Mouse (Mus musculus) heart, embryonic 14.5 days (tissue): Measurements from ENCODE around the gene Gm27021. TPM values are rescaled to one million over a fixed set of nuclear protein-coding genes. Genes with fewer than 3 reads are reported as not detected.
"Not testable (repeated sequence)": the region's sequence is repeated elsewhere in the genome, so short reads cannot be mapped to it uniquely, and the experiment has no call there.

Source experiments
- ATAC-seq: fragments of 200-750 bp; cut with Nextera tagmentation; 2 replicates; pipeline ENCODE4 v1.8.0; 2017; ENCODE audit warnings: low read depth, moderate TSS enrichment; ENCODE audit not compliant: insufficient number of reproducible peaks, insufficient read depth, low FRiP score
- H3K27ac ChIP-seq, 2 experiments: fragments of 200-500 bp in 1 of 2; fragments of 300-500 bp in 1 of 2; sonication (generic) in 1 of 2; replicated peaks in 1 of 2; 2 replicates each; pipeline ENCODE4 v1.5.1; 2012 to 2014; ENCODE audit warnings: low read depth in 2 of 2, low read length in 2 of 2, control low read depth in 1 of 2, mild to moderate bottlenecking in 1 of 2, mixed read lengths in 1 of 2; ENCODE audit not compliant: control insufficient read depth in 1 of 2, insufficient read depth in 1 of 2
- H3K27me3 ChIP-seq: fragments of 300-500 bp; sonication (generic); 2 replicates; pipeline ENCODE4 v1.6.1; 2014; ENCODE audit warnings: mild to moderate bottlenecking, low read length, control low read depth; ENCODE audit not compliant: control insufficient read depth, insufficient read depth
- H3K36me3 ChIP-seq: fragments of 300-500 bp; sonication (generic); 2 replicates; pipeline ENCODE4 v1.6.1; 2014; ENCODE audit warnings: mild to moderate bottlenecking, control low read depth, low read length, mixed read lengths; ENCODE audit not compliant: control insufficient read depth, insufficient read depth
- H3K4me1 ChIP-seq, 2 experiments: fragments of 200-500 bp in 1 of 2; fragments of 300-500 bp in 1 of 2; sonication (generic) in 1 of 2; 2 replicates each; pipeline ENCODE4 v1.6.1; 2012 to 2014; ENCODE audit warnings: low read length in 2 of 2, control low read depth in 1 of 2, mixed read lengths in 1 of 2; ENCODE audit not compliant: control insufficient read depth in 2 of 2, insufficient read depth in 2 of 2
- H3K4me2 ChIP-seq: fragments of 300-500 bp; sonication (generic); 2 replicates; pipeline ENCODE4 v1.6.1; 2014; ENCODE audit warnings: mild to moderate bottlenecking, low read length
- H3K4me3 ChIP-seq, 2 experiments: fragments of 200-500 bp in 1 of 2; fragments of 300-500 bp in 1 of 2; sonication (generic) in 1 of 2; 2 replicates each; pipeline ENCODE4 v1.5.1; 2012 to 2014; ENCODE audit warnings: low read length in 2 of 2, mild to moderate bottlenecking in 2 of 2, control low read depth in 1 of 2, low read depth in 1 of 2, moderate library complexity in 1 of 2; ENCODE audit not compliant: control insufficient read depth in 1 of 2, insufficient read depth in 1 of 2
- H3K9ac ChIP-seq: fragments of 300-500 bp; sonication (generic); 2 replicates; pipeline ENCODE4 v1.6.1; 2014; ENCODE audit warnings: mild to moderate bottlenecking, low read length
- H3K9me3 ChIP-seq: fragments of 300-500 bp; sonication (generic); 2 replicates; pipeline ENCODE4 v1.6.1; 2016; ENCODE audit warnings: low read length, control low read depth; ENCODE audit not compliant: control insufficient read depth
- WGBS: fragments of 180-500 bp; shearing (Covaris S2); extraction: QIAGEN DNeasy Blood & Tissue Kit; methylation state at CpG from one replicate; pipeline ENCODE4 v1.1.7; 2014; 5-methylcytosine and 5-hydroxymethylcytosine counted together
- polyA plus RNA-seq: library from polyadenylated mRNA; unstranded; fragments of >200 nt; fragmentation: Nextera tagmentation; extraction: Ambion mirVana; gene quantifications from 2 replicates; pipeline ENCODE4 v1.2.1, GENCODE M21; 2014

The Gm27021 gene
- polyA plus RNA-seq, 1 experiment from 2014 or later = 0.45 TPM

DNA sequence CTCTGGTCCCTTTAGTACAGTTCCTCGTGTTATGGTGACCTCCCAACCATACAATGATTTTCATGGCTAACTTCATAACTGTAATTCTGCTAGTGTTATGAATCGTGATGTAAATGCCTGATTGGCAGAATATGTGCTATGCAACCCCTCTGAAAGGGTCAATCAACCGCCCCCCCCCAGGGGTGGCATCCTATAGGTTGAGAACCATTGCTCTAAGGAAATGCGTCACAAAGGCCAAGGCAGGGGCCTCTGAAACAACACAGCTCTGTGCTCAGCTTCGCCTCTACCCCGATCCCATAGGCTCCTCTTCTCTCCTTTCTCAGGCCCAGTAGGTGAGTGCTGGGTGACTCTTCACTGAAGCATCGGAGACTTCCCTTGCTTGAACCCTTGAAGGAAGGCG is 17.7 kb upstream of the Gm27021 start:
- H3K4me3 ChIP-seq = no peak overlapping the region
- ATAC-seq = no peak
- WGBS = 78% methylated on average over 8 of the region's 8 CpGs
- H3K4me2 ChIP-seq = no peak overlapping the region
- H3K4me1 ChIP-seq = no peaks in the 10 kb centered on the region
- no peaks in the 10 kb centered on the region for H3K9me3 ChIP-seq
- H3K27me3 ChIP-seq = peaks cover 4% of the 10 kb centered on the region; the same call in 1 of the 2 replicates
- H3K9ac ChIP-seq = no peak overlapping the region
- H3K27ac ChIP-seq = no peak overlapping the region
- H3K36me3 ChIP-seq = no peaks in the 10 kb centered on the region

DNA sequence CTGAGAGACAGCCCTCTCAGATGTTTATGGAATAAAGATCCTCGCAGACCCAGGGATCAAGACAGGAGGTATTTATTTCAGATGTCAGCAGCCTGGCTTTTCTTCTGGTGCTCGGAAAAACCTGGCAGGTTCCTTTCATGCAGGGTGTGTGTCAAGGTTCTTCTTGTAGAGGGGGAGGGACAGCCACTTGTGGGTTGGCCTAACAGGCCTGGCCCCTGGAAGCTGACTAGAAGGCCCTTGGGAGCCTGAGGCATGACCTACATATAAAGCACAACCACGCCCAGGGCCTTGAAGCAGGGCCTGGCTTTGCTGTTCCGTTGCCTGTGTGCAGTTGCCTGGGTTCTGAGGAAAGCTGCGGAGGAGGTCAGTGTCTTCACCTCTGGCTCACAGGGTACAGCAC is 17.2 kb upstream of the Gm27021 start:
- peaks cover 4% of the 10 kb centered on the region; the same call in 1 of the 2 replicates for H3K27me3 ChIP-seq
- no peak for ATAC-seq
- H3K9ac ChIP-seq = no peak overlapping the region
- no peak overlapping the region for H3K4me3 ChIP-seq
- H3K27ac ChIP-seq = no peak overlapping the region
- H3K9me3 ChIP-seq = no peaks in the 10 kb centered on the region
- WGBS = 76% methylated on average over 5 of the region's 5 CpGs
- H3K4me2 ChIP-seq = no peak overlapping the region
- H3K4me1 ChIP-seq = no peaks in the 10 kb centered on the region
- H3K36me3 ChIP-seq = no peaks in the 10 kb centered on the region

GRCm38 (mm10) chr8:120684082-120684481 is 16.2 kb upstream of the Gm27021 start:
- H3K36me3 ChIP-seq = no peaks in the 10 kb centered on the region
- 56% methylated on average over 5 of the region's 5 CpGs for WGBS
- no peaks in the 10 kb centered on the region for H3K4me1 ChIP-seq
- no peak overlapping the region for H3K4me2 ChIP-seq
- H3K4me3 ChIP-seq = no peak overlapping the region
- peaks cover 11% of the 10 kb centered on the region for H3K27me3 ChIP-seq
- no peaks in the 10 kb centered on the region for H3K9me3 ChIP-seq
- ATAC-seq = no peak
- H3K27ac ChIP-seq = no peak overlapping the region
- H3K9ac ChIP-seq = no peak overlapping the region

DNA sequence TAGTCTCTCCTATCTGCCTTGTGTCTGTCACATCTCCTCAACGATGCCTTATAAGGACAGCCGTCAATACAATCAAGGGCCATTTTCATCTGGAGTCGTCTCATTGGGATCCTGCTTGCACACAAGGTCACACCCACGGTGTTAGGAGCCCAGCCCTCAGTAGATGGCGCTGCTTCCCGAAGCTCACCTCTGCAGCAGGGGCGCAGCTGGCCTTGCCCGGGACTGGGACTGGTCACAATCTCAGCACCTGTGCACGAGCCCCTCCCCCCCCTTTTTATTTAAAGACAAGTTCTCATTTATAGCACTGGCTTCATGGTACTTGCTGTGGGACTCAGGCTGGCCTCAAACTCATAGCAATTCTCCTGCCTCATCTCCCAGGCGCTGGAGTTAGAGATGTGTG is 15.7 kb upstream of the Gm27021 start:
- Histone ChIP-seq H3K9me3 (no peaks in the 10 kb centered on the region), H3K4me2 (no peak overlapping the region), H3K4me1 (no peaks in the 10 kb centered on the region), H3K27ac (no peak overlapping the region), H3K9ac (no peak overlapping the region), H3K27me3 (peaks cover 11% of the 10 kb centered on the region), H3K36me3 (no peaks in the 10 kb centered on the region), H3K4me3 (no peak overlapping the region)
- no peak for ATAC-seq
- 13% methylated on average over 10 of the region's 10 CpGs for WGBS

- no peaks in the 10 kb centered on the region for H3K9me3 ChIP-seq
- peaks cover 11% of the 10 kb centered on the region for H3K27me3 ChIP-seq
- H3K9ac ChIP-seq = no peak overlapping the region
- no peak overlapping the region for H3K4me2 ChIP-seq
- no peak overlapping the region for H3K27ac ChIP-seq
- no peak overlapping the region for H3K4me3 ChIP-seq
- ATAC-seq = no peak
- H3K4me1 ChIP-seq = no peaks in the 10 kb centered on the region
- H3K36me3 ChIP-seq = peaks cover 9% of the 10 kb centered on the region
- WGBS = 76% methylated on average over 10 of the region's 10 CpGs
Measured at GRCm38 (mm10) chr8:120681113-120681512, 13.2 kb upstream of the Gm27021 start.

- not testable (repeated sequence) for ATAC-seq, H3K4me2 ChIP-seq, H3K9ac ChIP-seq, H3K9me3 ChIP-seq, H3K27ac ChIP-seq, H3K4me3 ChIP-seq, H3K4me1 ChIP-seq
- Histone ChIP-seq H3K27me3 (peaks cover 11% of the 10 kb centered on the region), H3K36me3 (peaks cover 16% of the 10 kb centered on the region)
- WGBS = 49% methylated on average over 7 of the region's 7 CpGs
Measured at GRCm38 (mm10) chr8:120680405-120680804, 12.5 kb upstream of the Gm27021 start.

- 27% methylated on average over 11 of the region's 11 CpGs for WGBS
Measured at GRCm38 (mm10) chr8:120679629-120680387, 11.9 kb upstream of the Gm27021 start.

DNA sequence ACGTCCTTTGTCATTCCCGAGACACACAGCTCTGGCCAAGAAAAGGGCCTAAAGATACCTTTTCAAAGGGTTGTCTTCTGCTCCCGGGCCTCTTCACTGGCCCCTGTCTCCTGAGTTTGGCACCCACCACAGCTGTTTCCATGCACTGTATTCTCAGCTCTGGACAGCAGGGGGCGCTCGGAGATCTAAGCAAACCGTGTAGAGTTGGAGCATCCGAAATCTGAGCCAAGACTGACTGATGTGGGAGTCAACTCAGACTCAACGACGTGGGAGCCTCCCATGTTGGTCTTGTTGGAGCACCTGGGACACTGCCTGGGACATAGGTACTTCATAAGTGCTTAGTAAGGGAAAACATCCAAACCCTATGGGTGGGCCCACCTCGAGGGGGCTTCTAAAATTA is 10.6 kb upstream of the Gm27021 start:
- H3K9ac ChIP-seq = no peak overlapping the region
- no peak overlapping the region for H3K4me2 ChIP-seq
- H3K27ac ChIP-seq = no peak overlapping the region
- no peaks in the 10 kb centered on the region for H3K9me3 ChIP-seq
- ATAC-seq = no peak
- H3K36me3 ChIP-seq = peaks cover 26% of the 10 kb centered on the region
- peaks cover 11% of the 10 kb centered on the region for H3K27me3 ChIP-seq
- H3K4me1 ChIP-seq = no peaks in the 10 kb centered on the region
- no peak overlapping the region for H3K4me3 ChIP-seq
- WGBS = 11% methylated on average over 10 of the region's 10 CpGs

More at GRCm38 (mm10) chr8:120679629-120680387, 11.9 kb upstream of the Gm27021 start:
- H3K4me1 ChIP-seq = no peaks in the 10 kb centered on the region
- no peaks in the 10 kb centered on the region for H3K9me3 ChIP-seq
- H3K36me3 ChIP-seq = peaks cover 17% of the 10 kb centered on the region
- no peak overlapping the region for H3K27ac ChIP-seq
- H3K4me2 ChIP-seq = no peak overlapping the region
- ATAC-seq = no peak
- no peak overlapping the region for H3K4me3 ChIP-seq
- H3K27me3 ChIP-seq = peaks cover 11% of the 10 kb centered on the region
- H3K9ac ChIP-seq = peak overlapping the region; percentile 54; the same call in 1 of the 2 replicates
